Mouse (Mus musculus): ENCODE results near the gene Gm5148. TPM values are rescaled to one million over a fixed set of nuclear protein-coding genes. Genes with fewer than 3 reads are reported as not detected.

The Gm5148 gene
- 6.0 and 8.0 TPM in 2 replicates for polyA plus RNA-seq (2015; fragmentation: Nextera tagmentation; extraction: Ambion mirVana)

DNA sequence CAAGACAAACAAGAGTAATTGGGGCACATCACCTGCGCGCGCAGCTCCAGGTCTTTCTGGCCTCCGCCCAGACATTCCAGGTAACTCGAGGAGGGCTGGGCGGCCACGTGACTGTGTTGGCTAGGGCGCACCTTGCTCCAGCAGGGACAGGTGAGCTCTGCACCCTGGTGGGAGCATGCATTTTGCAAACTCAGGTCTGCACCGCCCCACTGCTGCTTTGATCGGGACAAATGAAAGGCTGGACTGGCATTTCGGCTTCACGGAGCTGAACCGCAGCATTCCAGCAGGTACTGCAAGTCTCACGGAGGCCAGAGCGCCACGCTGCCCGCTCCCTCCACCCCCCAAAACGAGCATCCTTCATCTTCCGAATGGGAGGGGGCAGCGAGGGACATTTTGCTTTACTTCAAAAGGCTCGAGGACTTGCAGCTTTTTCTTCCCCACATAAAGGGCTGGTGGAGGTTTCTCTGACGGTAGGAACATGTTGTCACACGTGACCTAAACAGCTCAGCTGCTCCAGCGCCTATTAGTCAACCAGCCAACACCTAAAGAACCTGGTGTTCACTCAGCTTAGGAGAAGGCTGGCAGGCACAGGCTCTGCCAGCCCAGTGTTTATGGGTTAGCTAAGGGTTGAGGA lies at the start of gene Gm5148:
TSS of gene Gm5148 (minus strand) at position 320 of the 634 bp plus-strand sequence.
- Histone ChIP-seq H3K4me1 (replicated peaks; ENCODE audit: control insufficient read depth, insufficient read depth, low read length) (peaks cover 28% of the 10 kb centered on the region), H3K27me3 (ENCODE audit: control insufficient read depth, insufficient read depth, low read depth, low read length) (peaks cover 8% of the 10 kb centered on the region; the same call in 1 of the 2 replicates), H3K4me2 (ENCODE audit: low read depth, low read length) (peak within 1 kb of the TSS; percentile 57), H3K9ac (ENCODE audit: low read length) (peak within 1 kb of the TSS; percentile 68), H3K36me3 (ENCODE audit: control insufficient read depth, insufficient read depth, low read length) (no peaks in the 10 kb centered on the region), H3K4me3 (ENCODE audit: low read length) (peak within 1 kb of the TSS; percentile 45), H3K9me3 (ENCODE audit: control insufficient read depth, low read length) (no peaks in the 10 kb centered on the region), H3K27ac (ENCODE audit: low read length) (peak within 1 kb of the TSS; percentile 98)
- ATAC-seq (ENCODE audit: low read depth), result peak; percentile 93
- WGBS, result 3% methylated on average over 24 of the region's 24 CpGs

- no peak for ATAC-seq (ENCODE audit: low read depth)
- no peak overlapping the region for H3K4me2 ChIP-seq (ENCODE audit: low read depth, low read length)
- no peaks in the 10 kb centered on the region for H3K27me3 ChIP-seq (ENCODE audit: control insufficient read depth, insufficient read depth, low read depth, low read length)
- no peak overlapping the region for H3K4me3 ChIP-seq (ENCODE audit: low read length)
- H3K4me1 ChIP-seq (replicated peaks; ENCODE audit: control insufficient read depth, insufficient read depth, low read length), result peaks cover 28% of the 10 kb centered on the region
- no peaks in the 10 kb centered on the region for H3K9me3 ChIP-seq (ENCODE audit: control insufficient read depth, low read length)
- no peaks in the 10 kb centered on the region for H3K36me3 ChIP-seq (ENCODE audit: control insufficient read depth, insufficient read depth, low read length)
- no peak overlapping the region for H3K27ac ChIP-seq (ENCODE audit: low read length)
- H3K9ac ChIP-seq (ENCODE audit: low read length), result no peak overlapping the region
These were observed 46.7 kb upstream of the Gm5148 start for GRCm38 (mm10) chr3:37770951-37771350.

DNA sequence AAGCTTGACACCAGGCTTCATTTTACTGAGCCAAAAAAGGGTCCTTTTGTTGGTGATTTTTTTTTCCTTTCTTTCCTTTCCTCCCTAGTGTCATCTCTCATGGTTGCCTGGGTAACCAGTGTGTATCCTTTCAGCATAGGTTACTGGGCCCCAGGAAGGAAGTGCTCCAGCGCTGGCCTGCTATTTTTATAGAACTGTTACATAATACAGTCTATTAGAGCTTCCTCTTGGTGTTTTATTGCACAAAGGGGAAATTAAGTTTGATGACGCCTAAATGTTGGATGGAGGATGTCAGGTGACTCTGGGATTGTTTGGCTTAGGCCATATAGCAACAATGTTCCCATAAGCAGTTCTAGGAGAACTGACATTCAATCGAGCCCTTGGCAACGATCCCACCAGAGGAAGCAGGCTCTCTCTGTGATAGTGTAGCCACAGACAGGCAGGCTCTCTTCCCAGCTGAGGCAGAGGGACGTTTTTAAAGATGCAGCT lies 45.0 kb upstream of the Gm5148 start:
- H3K9ac ChIP-seq (ENCODE audit: low read length), result peak overlapping the region; percentile 11; the same call in 1 of the 2 replicates
- H3K4me3 ChIP-seq (ENCODE audit: low read length), result no peak overlapping the region
- H3K4me2 ChIP-seq (ENCODE audit: low read depth, low read length), result peak overlapping the region; percentile 13; the same call in 1 of the 2 replicates

GRCm38 (mm10) chr3:37767147-37768015 lies 43.1 kb upstream of the Gm5148 start:
- H3K27ac ChIP-seq (ENCODE audit: low read length), result peak overlapping the region; percentile 56
- no peaks in the 10 kb centered on the region for H3K36me3 ChIP-seq (ENCODE audit: control insufficient read depth, insufficient read depth, low read length)
- 27% methylated on average over 12 of the region's 12 CpGs for WGBS
- no peak overlapping the region for H3K4me3 ChIP-seq (ENCODE audit: low read length)
- no peaks in the 10 kb centered on the region for H3K27me3 ChIP-seq (ENCODE audit: control insufficient read depth, insufficient read depth, low read depth, low read length)
- no peak for ATAC-seq (ENCODE audit: low read depth)
- H3K9ac ChIP-seq (ENCODE audit: low read length), result no peak overlapping the region
- H3K4me1 ChIP-seq (replicated peaks; ENCODE audit: control insufficient read depth, insufficient read depth, low read length), result peaks cover 28% of the 10 kb centered on the region
- no peak overlapping the region for H3K4me2 ChIP-seq (ENCODE audit: low read depth, low read length)
- no peaks in the 10 kb centered on the region for H3K9me3 ChIP-seq (ENCODE audit: control insufficient read depth, low read length)

More for the DNA sequence above, 45.0 kb upstream of the Gm5148 start:
- Histone ChIP-seq H3K9me3 (ENCODE audit: control insufficient read depth, low read length) (no peaks in the 10 kb centered on the region), H3K36me3 (ENCODE audit: control insufficient read depth, insufficient read depth, low read length) (no peaks in the 10 kb centered on the region), H3K27ac (ENCODE audit: low read length) (peak overlapping the region; percentile 75), H3K4me1 (replicated peaks; ENCODE audit: control insufficient read depth, insufficient read depth, low read length) (peaks cover 28% of the 10 kb centered on the region), H3K27me3 (ENCODE audit: control insufficient read depth, insufficient read depth, low read depth, low read length) (no peaks in the 10 kb centered on the region)
- WGBS, result 5% methylated on average over 5 of the region's 5 CpGs
- ATAC-seq (ENCODE audit: low read depth), result peak; percentile 82

GRCm38 (mm10) chr3:37766628-37767027 lies 42.3 kb upstream of the Gm5148 start:
- WGBS, result 29% methylated on average over 4 of the region's 4 CpGs
- no peak overlapping the region for H3K9ac ChIP-seq (ENCODE audit: low read length)
- H3K27ac ChIP-seq (ENCODE audit: low read length), result no peak overlapping the region
- H3K4me1 ChIP-seq (replicated peaks; ENCODE audit: control insufficient read depth, insufficient read depth, low read length), result peaks cover 28% of the 10 kb centered on the region
- H3K36me3 ChIP-seq (ENCODE audit: control insufficient read depth, insufficient read depth, low read length), result no peaks in the 10 kb centered on the region
- ATAC-seq (ENCODE audit: low read depth), result no peak
- H3K4me2 ChIP-seq (ENCODE audit: low read depth, low read length), result no peak overlapping the region
- no peak overlapping the region for H3K4me3 ChIP-seq (ENCODE audit: low read length)
- no peaks in the 10 kb centered on the region for H3K9me3 ChIP-seq (ENCODE audit: control insufficient read depth, low read length)
- no peaks in the 10 kb centered on the region for H3K27me3 ChIP-seq (ENCODE audit: control insufficient read depth, insufficient read depth, low read depth, low read length)

DNA sequence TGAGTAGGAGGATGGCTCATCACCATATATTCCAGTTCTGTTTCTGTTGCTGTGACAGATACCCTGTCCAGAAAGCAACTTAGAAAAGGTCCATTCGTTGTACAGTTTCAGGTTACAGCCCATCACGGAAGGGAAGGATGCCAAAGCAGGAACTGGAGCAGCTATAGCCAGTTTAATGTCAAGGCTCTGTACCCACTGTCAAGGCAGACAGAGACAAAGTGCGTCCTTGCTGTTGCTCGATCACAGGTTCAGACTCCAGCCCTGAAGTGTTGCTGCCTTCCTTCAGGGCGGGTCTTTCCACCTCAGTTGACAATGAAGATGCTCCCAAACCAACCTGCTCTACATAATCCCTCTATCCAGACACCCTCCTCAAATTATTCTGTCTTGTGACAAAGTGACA lies 41.7 kb upstream of the Gm5148 start:
- H3K27me3 ChIP-seq (ENCODE audit: control insufficient read depth, insufficient read depth, low read depth, low read length), result no peaks in the 10 kb centered on the region
- no peak overlapping the region for H3K9ac ChIP-seq (ENCODE audit: low read length)
- no peaks in the 10 kb centered on the region for H3K36me3 ChIP-seq (ENCODE audit: control insufficient read depth, insufficient read depth, low read length)
- no peak for ATAC-seq (ENCODE audit: low read depth)
- no peak overlapping the region for H3K27ac ChIP-seq (ENCODE audit: low read length)
- 73% methylated on average over 5 of the region's 5 CpGs for WGBS
- peaks cover 30% of the 10 kb centered on the region for H3K4me1 ChIP-seq (replicated peaks; ENCODE audit: control insufficient read depth, insufficient read depth, low read length)
- H3K4me2 ChIP-seq (ENCODE audit: low read depth, low read length), result no peak overlapping the region
- no peaks in the 10 kb centered on the region for H3K9me3 ChIP-seq (ENCODE audit: control insufficient read depth, low read length)
- H3K4me3 ChIP-seq (ENCODE audit: low read length), result no peak overlapping the region

DNA sequence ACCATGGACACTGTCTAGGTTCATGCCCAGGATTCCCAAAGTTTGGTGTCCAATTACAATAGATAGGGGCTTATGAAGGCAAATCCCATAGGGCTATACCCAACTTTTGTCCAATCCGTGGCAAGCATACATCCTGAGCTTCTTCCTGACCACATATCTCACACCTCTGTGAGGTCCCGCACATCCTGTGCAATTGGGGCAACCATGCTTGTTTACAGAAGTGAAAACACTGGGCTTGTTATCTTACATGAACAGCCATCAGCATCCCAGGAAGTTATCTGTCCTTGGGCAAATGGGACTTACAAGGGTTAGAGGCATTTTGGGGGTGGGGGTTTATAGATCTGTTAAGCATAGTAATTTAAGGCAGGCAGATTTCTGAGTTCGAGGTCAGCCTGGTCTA lies 41.0 kb upstream of the Gm5148 start:
- Histone ChIP-seq H3K36me3 (ENCODE audit: control insufficient read depth, insufficient read depth, low read length) (no peaks in the 10 kb centered on the region), H3K4me2 (ENCODE audit: low read depth, low read length) (no peak overlapping the region), H3K4me3 (ENCODE audit: low read length) (no peak overlapping the region), H3K4me1 (replicated peaks; ENCODE audit: control insufficient read depth, insufficient read depth, low read length) (peaks cover 31% of the 10 kb centered on the region), H3K9ac (ENCODE audit: low read length) (no peak overlapping the region), H3K9me3 (ENCODE audit: control insufficient read depth, low read length) (no peaks in the 10 kb centered on the region), H3K27ac (ENCODE audit: low read length) (no peak overlapping the region), H3K27me3 (ENCODE audit: control insufficient read depth, insufficient read depth, low read depth, low read length) (no peaks in the 10 kb centered on the region)
- WGBS, result 72% methylated on average over 3 of the region's 3 CpGs
- no peak for ATAC-seq (ENCODE audit: low read depth)

DNA sequence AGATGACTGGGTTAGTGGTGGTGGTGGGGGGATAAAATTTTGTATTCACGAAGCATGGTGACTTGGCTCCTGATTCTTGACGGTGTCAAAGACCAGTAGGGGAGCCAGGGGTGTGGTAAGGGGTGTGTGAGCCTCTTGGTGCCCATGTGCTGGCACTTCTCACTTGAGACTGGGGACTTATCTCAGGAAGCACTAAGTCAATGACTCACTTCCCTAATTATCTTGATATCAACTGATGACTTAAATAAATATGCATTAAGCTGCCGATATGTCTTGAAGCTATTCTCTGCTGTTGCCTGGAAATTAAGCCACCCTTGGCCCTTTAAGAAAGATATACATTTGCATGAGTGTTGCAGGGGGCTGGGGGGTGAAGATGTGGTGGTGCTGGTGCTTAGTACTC lies 38.0 kb upstream of the Gm5148 start:
- Histone ChIP-seq H3K36me3 (ENCODE audit: control insufficient read depth, insufficient read depth, low read length) (no peaks in the 10 kb centered on the region), H3K4me1 (replicated peaks; ENCODE audit: control insufficient read depth, insufficient read depth, low read length) (peaks cover 14% of the 10 kb centered on the region), H3K27me3 (ENCODE audit: control insufficient read depth, insufficient read depth, low read depth, low read length) (no peaks in the 10 kb centered on the region), H3K4me3 (ENCODE audit: low read length) (no peak overlapping the region), H3K9me3 (ENCODE audit: control insufficient read depth, low read length) (peaks cover 2% of the 10 kb centered on the region; the same call in 1 of the 2 replicates), H3K9ac (ENCODE audit: low read length) (no peak overlapping the region), H3K4me2 (ENCODE audit: low read depth, low read length) (no peak overlapping the region), H3K27ac (ENCODE audit: low read length) (no peak overlapping the region)
- ATAC-seq (ENCODE audit: low read depth), result no peak
- WGBS, result 67% methylated on average over 3 of the region's 3 CpGs

- no peak for ATAC-seq (ENCODE audit: low read depth)
- H3K27me3 ChIP-seq (ENCODE audit: control insufficient read depth, insufficient read depth, low read depth, low read length), result no peaks in the 10 kb centered on the region
- no peaks in the 10 kb centered on the region for H3K36me3 ChIP-seq (ENCODE audit: control insufficient read depth, insufficient read depth, low read length)
- H3K9me3 ChIP-seq (ENCODE audit: control insufficient read depth, low read length), result peaks cover 2% of the 10 kb centered on the region; the same call in 1 of the 2 replicates
- H3K9ac ChIP-seq (ENCODE audit: low read length), result no peak overlapping the region
- no peak overlapping the region for H3K4me2 ChIP-seq (ENCODE audit: low read depth, low read length)
- WGBS, result 78% methylated on average over 5 of the region's 5 CpGs
- H3K4me1 ChIP-seq (replicated peaks; ENCODE audit: control insufficient read depth, insufficient read depth, low read length), result peaks cover 13% of the 10 kb centered on the region
- no peak overlapping the region for H3K27ac ChIP-seq (ENCODE audit: low read length)
- no peak overlapping the region for H3K4me3 ChIP-seq (ENCODE audit: low read length)
These were observed 37.5 kb upstream of the Gm5148 start for GRCm38 (mm10) chr3:37761741-37762140.
